Mouse (Mus musculus): ENCODE measurements around the gene Cdsn.

- peak; percentile 54 for TF ChIP-seq CTCF (IDR thresholded peaks at IDR 0.05; ENCODE audit: low read depth)
- TF ChIP-seq EP300 (IDR thresholded peaks at IDR 0.05; ENCODE audit: low read depth) = no peak
Observed at GRCm38 (mm10) chr17:35512916-35513626, 38.9 kb upstream of the Cdsn start.

Measured in liver, postnatal 0 days (tissue).